Mouse (Mus musculus): ENCODE results near the gene Ptges2. TPM values are rescaled to one million over a fixed set of nuclear protein-coding genes. Genes with fewer than 3 reads are reported as not detected.

Gene Ptges2
- total and polyA plus RNA-seq, 3 experiments: 17.1 to 21.3 (median 20.3) TPM

- peaks cover 0 to 9% of the 10 kb centered on the region in 2 experiments; a peak in 2 of 4 replicates for H3K4me1 ChIP-seq (ENCODE audit: control insufficient read depth in 1 of 2, insufficient read depth in 2 of 2)
- no peaks in the 10 kb centered on the region for H3K9me3 ChIP-seq (replicated peaks; ENCODE audit: low read length)
- H3K27ac ChIP-seq (ENCODE audit: insufficient read depth, low read depth): peak overlapping the region; percentile 30
- H3K4me2 ChIP-seq (ENCODE audit: insufficient read depth, low read depth, poor library complexity, severe bottlenecking): peak overlapping the region; percentile 74
- peak; percentile 78 for TF ChIP-seq MAZ (IDR thresholded peaks at IDR 0.05; ENCODE audit: low read depth, low read length)
- TF ChIP-seq ELF1 (IDR thresholded peaks at IDR 0.05; ENCODE audit: low read depth, low read length): peak; percentile 73
- TF ChIP-seq MAX (IDR thresholded peaks at IDR 0.05; ENCODE audit: low read length): peak; percentile 76
- TF ChIP-seq SIN3A (IDR thresholded peaks at IDR 0.05; ENCODE audit: low read length): peak; percentile 66; the same call in 1 of the 2 replicates
- peak in 1 of 2 experiments; percentile 80; a peak in 2 of 4 replicates for TF ChIP-seq CTCF (conservative IDR thresholded peaks at IDR 0.05 in 1 of 2, IDR thresholded peaks at IDR 0.05 in 1 of 2; ENCODE audit: low read depth in 2 of 2, low read length in 2 of 2)
- no peak for TF ChIP-seq EP300 (IDR thresholded peaks at IDR 0.05; ENCODE audit: low read length)
- TF ChIP-seq RAD21 (IDR thresholded peaks at IDR 0.05; ENCODE audit: low read depth, low read length): no peak; the same call in 1 of the 2 replicates
- TF ChIP-seq ZMIZ1 (IDR thresholded peaks at IDR 0.05; ENCODE audit: low read depth, low read length): peak; percentile 78; the same call in 1 of the 2 replicates
- 0 out of 2 replicates have a peak, but pooled peaks have one; percentile 36 for TF ChIP-seq CHD2 (IDR thresholded peaks at IDR 0.05; ENCODE audit: low read length)
- TF ChIP-seq TCF12 (IDR thresholded peaks at IDR 0.05; ENCODE audit: low read depth, low read length): peak; percentile 89
- no peak for TF ChIP-seq JUN (IDR thresholded peaks at IDR 0.05; ENCODE audit: insufficient read depth, low read depth, low read length)
- TF ChIP-seq E2F4 (IDR thresholded peaks at IDR 0.05; ENCODE audit: insufficient replicate concordance, low read depth, low read length): peak; percentile 53; the same call in 1 of the 2 replicates
- TF ChIP-seq KAT2A (IDR thresholded peaks at IDR 0.05; ENCODE audit: insufficient replicate concordance, low read length): peak; percentile 71; the same call in 1 of the 2 replicates
- TF ChIP-seq GABPA (IDR thresholded peaks at IDR 0.05; ENCODE audit: insufficient replicate concordance, low read depth, low read length): peak; percentile 81
- TF ChIP-seq IRF4 (IDR thresholded peaks at IDR 0.05; ENCODE audit: low read depth, low read length): peak; percentile 89
- TF ChIP-seq NRF1 (IDR thresholded peaks at IDR 0.05; ENCODE audit: low read depth, low read length): peak; percentile 77
- TF ChIP-seq MAFK (IDR thresholded peaks at IDR 0.05; ENCODE audit: insufficient replicate concordance, low read length): no peak
- no peak for TF ChIP-seq ZKSCAN1 (IDR thresholded peaks at IDR 0.05; ENCODE audit: borderline replicate concordance, low read depth, low read length)
- no peak for TF ChIP-seq PAX5 (IDR thresholded peaks at IDR 0.05; ENCODE audit: low read length)
- TF ChIP-seq MYC (IDR thresholded peaks at IDR 0.05; ENCODE audit: low read depth, low read length): no peak
- TF ChIP-seq CHD1 (IDR thresholded peaks at IDR 0.05; ENCODE audit: low read depth, low read length): no peak
- no peak for TF ChIP-seq USF2 (conservative IDR thresholded peaks at IDR 0.05; ENCODE audit: low read depth, low read length)
- TF ChIP-seq ETS1 (conservative IDR thresholded peaks at IDR 0.05; ENCODE audit: low read depth, low read length): 0 out of 2 replicates have a peak, but pooled peaks have one; percentile 10
- 0 out of 2 replicates have a peak, but pooled peaks have one; percentile 11 for TF ChIP-seq ZNF384 (IDR thresholded peaks at IDR 0.05; ENCODE audit: low read depth, low read length)
- peak; percentile 90 for TF ChIP-seq UBTF (IDR thresholded peaks at IDR 0.05; ENCODE audit: low read depth, low read length)
- TF ChIP-seq MEF2A (IDR thresholded peaks at IDR 0.05; ENCODE audit: borderline replicate concordance, low read depth, low read length): peak; percentile 75
- no peak; the same call in 1 of the 2 replicates for TF ChIP-seq RCOR1 (conservative IDR thresholded peaks at IDR 0.05; ENCODE audit: low read depth, low read length)
- TF ChIP-seq HCFC1 (IDR thresholded peaks at IDR 0.05; ENCODE audit: low read depth, low read length): peak; percentile 82
- TF ChIP-seq POLR2A (IDR thresholded peaks at IDR 0.05; ENCODE audit: low read depth, low read length): peak; percentile 77
- no peak for TF ChIP-seq POLR2AphosphoS2 (IDR thresholded peaks at IDR 0.05; ENCODE audit: low read depth, low read length)
- no peak for TF ChIP-seq USF1 (IDR thresholded peaks at IDR 0.05; ENCODE audit: low read depth, low read length)
- TF ChIP-seq BHLHE40 (IDR thresholded peaks at IDR 0.05; ENCODE audit: low read depth, low read length): peak; percentile 57
- no peak for TF ChIP-seq SMC3 (IDR thresholded peaks at IDR 0.05; ENCODE audit: low read depth, low read length)
- no peak for TF ChIP-seq ZC3H11A (IDR thresholded peaks at IDR 0.05; ENCODE audit: low read depth, low read length)
- peak; percentile 81 for TF ChIP-seq MXI1 (IDR thresholded peaks at IDR 0.05; ENCODE audit: low read depth, low read length)
- TF ChIP-seq NELFE (IDR thresholded peaks at IDR 0.05; ENCODE audit: low read depth, low read length): peak; percentile 84
- TF ChIP-seq TBP (conservative IDR thresholded peaks at IDR 0.05; ENCODE audit: low read depth, low read length): no peak
- no peak for TF ChIP-seq JUND (conservative IDR thresholded peaks at IDR 0.05; ENCODE audit: low read depth, low read length)
- peak overlapping the region; percentile 74 for H3K9ac ChIP-seq (ENCODE audit: insufficient read depth, low read depth)
- H3K79me2 ChIP-seq (replicated peaks; ENCODE audit: control insufficient read depth, extremely low read depth, insufficient read depth, poor library complexity, severe bottlenecking): no peaks in the 10 kb centered on the region
- dilution Hi-C loops (cut with MboI; ENCODE audit: extremely low pct_ligation_motif_present, extremely low pct_unique_long_range_greater_than_20kb, low sequenced_read_pairs) (no loop called here), in situ Hi-C loops (cut with MboI; ENCODE audit: low pct_ligation_motif_present, low pct_unique_long_range_greater_than_20kb, low sequenced_read_pairs) (no loop called here)
- H3K36me3 ChIP-seq (replicated peaks in 1 of 2; ENCODE audit: control insufficient read depth in 1 of 2, insufficient read depth in 1 of 2, low read length in 1 of 2): peaks cover 12 to 34% of the 10 kb centered on the region in 2 experiments
- peak; percentile 64 for DNase-seq (ENCODE audit: extremely low read depth)
- H3K27me3 ChIP-seq (replicated peaks): peaks cover 31% of the 10 kb centered on the region
- peak overlapping the region; percentile 72 to 79 (median 74) for H3K4me3 ChIP-seq (replicated peaks in 1 of 3; ENCODE audit: low read depth in 2 of 3, low read length in 2 of 3, poor library complexity in 1 of 3)
Measured at GRCm38 (mm10) chr2:32362817-32363340, 32.8 kb upstream of the Ptges2 start.
